Mouse (Mus musculus): ENCODE results near the gene Klhdc10. TPM values are rescaled to one million over a fixed set of nuclear protein-coding genes. Genes with fewer than 3 reads are reported as not detected.

The Klhdc10 gene
- total RNA-seq, 2 experiments from 2014 or later, result 15.9 to 23.1 TPM

DNA sequence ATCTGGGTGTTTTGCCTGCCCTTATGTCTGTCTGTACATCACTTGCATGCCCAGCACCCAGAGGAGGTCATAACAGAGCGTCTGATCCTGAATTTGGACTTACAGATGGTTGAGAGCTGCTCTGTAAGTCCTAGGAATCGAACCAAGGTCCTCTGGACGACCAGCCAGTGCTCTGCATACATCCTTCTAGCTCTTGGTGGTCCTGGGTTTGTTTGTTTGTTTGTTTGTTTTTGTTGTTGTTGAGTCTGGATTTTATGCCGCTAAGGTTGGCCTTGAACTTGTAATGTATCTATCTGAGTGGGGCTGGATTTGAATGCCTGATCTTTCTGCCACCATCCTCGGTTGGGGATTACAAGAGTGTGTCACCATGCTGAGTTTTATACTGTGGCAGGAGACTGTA, 1.5 kb upstream of the Klhdc10 start:
- no peak for ATAC-seq (replicated peaks; ENCODE audit: low FRiP score, poor library complexity, severe bottlenecking)

DNA sequence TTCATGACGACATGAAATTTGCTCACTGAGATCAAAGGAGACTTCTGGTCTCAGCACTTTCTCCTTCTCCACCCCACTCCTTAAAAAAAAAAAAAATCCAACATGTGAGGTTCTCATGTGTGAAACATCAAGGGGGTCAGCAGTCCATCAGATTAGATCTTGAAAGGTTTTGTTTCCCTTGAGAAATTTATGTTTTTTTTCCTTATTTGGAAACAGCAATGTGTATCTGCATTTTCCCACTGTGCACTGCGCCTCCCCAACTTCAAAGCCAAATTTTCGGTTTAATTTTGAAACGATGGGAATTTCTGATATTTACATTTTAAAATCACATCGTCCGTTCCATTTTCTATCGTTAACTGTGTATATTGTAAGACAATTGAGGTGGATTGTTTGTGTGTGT, 952 bp upstream of the Klhdc10 start:
- no peak for ATAC-seq (replicated peaks; ENCODE audit: low FRiP score, poor library complexity, severe bottlenecking)

DNA sequence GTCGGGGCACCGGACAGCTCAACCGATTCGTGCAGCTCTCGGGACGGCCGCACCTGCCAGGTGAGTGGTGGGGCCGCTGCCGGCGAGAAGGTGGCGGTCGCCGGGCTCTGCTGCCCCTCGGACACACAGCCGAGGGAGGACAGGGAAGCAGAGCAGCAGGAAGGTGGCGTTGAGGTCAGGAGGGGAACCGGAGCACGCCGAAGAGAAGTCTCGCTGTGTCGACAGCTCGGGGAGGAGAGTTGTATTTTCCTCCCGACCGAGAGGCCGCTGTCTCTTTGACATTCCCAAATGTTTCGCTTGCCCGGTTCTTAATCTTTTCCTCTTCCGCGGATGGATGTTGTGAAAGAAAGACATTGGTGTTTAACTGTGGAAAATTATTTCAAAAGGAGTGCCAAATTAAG, 423 bp downstream of the Klhdc10 start:
- ATAC-seq (replicated peaks; ENCODE audit: low FRiP score, poor library complexity, severe bottlenecking), result peak; percentile 60

DNA sequence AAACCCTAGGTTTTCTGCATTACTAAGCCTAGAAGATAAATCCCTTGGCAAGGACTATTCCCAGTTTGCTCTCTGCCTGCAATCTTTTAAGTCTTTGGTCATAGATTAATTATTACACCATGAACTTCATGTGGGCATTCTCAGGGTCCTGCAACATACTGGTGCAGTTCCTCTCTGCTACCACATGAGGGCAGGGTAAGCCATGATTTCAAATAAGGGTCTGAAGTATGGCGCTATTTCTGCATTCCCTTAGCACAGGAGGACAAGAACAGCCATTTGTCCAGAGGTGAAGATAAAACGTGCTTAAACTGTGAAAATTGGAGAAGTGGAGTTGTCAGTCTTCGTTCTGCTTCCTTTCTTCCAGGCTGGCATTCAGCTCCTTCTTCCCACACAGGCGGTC, 1.8 kb downstream of the Klhdc10 start:
- ATAC-seq (replicated peaks; ENCODE audit: low FRiP score, poor library complexity, severe bottlenecking), result peak; percentile 62

DNA sequence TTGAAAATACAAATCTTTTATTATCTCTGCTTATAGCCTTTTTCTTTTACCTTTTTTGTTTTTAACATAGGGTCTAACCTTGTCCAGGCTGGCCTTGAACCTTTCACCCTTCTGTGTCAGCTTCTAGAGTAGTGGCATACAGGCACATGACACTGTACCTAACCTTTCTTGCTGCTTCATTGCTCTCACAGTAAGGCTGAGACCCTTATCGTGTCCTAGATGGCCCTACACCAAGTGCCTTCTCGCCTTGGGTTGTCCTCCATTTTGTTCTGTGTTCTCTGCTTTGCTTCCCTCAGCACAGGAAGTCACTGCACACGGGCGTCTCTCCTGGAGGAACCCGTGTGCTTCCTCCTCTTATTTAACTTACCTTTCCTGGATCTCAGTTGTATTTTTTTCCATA, 3.0 kb downstream of the Klhdc10 start:
- ATAC-seq (replicated peaks; ENCODE audit: low FRiP score, poor library complexity, severe bottlenecking), result no peak

DNA sequence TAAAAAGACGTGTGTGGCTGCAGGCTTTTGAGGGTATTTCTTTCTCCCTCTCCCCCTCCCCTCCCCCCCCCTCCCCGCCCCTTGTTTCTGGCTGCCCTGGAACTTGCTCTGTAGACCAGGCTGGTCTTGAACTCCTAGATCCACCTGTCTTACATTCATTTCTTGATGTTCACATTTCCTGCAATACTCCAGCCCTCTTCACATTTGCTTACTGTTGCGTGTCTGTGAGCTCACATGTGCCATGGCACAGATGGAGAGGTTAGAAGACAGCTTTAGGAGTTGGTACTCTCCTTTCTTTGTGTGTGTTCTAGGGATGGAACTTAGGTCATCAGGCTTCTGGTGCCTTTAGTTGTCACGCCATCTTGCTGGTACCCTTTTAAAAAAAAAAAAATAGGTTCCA, 6.6 kb downstream of the Klhdc10 start:
- no peak for ATAC-seq (replicated peaks; ENCODE audit: low FRiP score, poor library complexity, severe bottlenecking)

DNA sequence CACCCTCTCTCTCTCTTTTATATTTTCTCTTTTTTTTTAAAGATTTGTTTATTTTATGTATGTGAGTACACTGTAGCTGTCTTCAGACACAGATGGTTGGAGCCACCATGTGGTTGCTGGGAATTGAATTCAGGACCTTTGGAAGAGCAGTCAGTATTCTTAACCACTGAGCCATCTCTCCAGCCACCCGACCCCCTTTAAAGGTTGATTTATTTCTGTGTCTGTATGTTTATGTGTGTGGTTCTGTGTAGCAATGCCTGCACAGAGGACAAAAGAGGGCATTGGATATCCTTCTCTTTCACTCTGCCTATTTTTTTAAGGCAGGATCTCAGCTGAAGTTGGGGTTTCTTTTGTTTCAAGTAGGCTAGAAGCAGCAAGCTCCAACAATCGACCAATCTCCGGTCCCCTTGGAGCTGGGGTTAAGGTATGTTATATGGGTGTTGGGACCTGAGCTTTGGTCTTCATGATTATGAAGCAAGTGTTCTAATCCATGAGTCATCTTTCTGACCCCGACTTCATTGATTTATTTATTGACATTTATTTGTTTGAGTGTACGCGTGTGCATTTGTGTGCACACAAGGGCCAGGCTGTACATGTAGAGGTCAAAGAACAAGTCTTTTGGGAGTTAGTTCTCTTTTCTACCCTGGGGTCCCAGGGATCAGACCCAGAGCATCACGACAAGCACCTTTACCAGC, 7.9 kb downstream of the Klhdc10 start:
- ATAC-seq (replicated peaks; ENCODE audit: low FRiP score, poor library complexity, severe bottlenecking), result no peak

DNA sequence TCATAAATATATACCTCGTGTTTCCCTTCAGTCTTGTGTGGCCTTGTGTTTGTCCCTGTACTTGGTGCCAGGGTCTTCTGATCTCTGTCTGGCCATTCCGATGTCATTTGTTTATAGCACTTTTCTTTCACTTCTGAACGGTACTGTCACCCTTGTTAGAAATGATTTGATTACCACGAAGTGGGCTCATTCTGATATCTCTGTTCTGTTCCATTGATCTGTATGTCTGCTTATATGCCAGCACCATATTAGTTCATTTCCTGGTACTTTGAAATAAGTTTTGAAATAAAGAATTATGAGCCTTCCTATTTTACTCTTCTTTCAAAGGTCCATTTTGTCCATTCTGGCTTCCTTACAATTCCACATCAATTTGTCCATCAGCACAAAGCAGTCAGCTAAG, 9.6 kb downstream of the Klhdc10 start:
- ATAC-seq (replicated peaks; ENCODE audit: low FRiP score, poor library complexity, severe bottlenecking), result no peak

DNA sequence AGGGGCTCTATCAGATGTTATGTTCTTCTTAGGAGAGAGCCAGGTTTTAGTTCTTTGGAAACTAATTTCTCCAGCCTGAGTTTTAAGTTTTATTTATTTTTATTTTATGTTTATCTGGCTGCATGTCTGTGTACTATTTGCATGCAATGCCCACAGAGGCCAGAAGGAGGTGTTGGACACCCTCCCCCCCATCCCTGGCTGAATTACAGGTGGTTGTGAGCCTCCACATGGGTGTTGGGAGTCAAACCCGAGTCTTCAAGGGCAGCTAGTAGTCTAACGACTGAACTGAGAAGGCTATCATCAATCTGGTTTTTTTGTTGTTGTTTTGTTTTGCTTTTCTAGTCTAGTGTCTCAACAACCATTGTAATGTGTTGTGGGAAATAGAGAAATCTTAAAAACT, 14.5 kb downstream of the Klhdc10 start:
- ATAC-seq (replicated peaks; ENCODE audit: low FRiP score, poor library complexity, severe bottlenecking), result no peak

DNA sequence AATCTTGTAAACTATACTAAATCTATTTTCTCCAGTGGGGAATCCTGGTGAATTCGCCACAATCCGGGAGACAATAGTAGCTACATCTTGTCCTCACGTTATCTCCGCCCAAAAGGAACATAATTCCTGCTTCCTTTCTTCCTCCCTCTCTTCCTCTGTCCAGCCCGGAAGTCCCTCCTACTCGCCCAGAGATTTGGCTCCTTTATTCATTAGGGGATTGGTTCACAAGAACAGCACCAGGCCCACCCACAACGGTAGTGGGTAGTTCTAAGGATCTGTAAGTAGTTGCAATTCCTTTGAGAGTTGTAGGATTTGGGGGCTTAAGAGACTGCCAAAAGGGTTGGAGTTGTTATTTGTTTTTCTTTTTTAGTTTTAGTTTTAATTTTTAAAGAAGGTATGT, 15.1 kb downstream of the Klhdc10 start:
- ATAC-seq (replicated peaks; ENCODE audit: low FRiP score, poor library complexity, severe bottlenecking), result no peak

DNA sequence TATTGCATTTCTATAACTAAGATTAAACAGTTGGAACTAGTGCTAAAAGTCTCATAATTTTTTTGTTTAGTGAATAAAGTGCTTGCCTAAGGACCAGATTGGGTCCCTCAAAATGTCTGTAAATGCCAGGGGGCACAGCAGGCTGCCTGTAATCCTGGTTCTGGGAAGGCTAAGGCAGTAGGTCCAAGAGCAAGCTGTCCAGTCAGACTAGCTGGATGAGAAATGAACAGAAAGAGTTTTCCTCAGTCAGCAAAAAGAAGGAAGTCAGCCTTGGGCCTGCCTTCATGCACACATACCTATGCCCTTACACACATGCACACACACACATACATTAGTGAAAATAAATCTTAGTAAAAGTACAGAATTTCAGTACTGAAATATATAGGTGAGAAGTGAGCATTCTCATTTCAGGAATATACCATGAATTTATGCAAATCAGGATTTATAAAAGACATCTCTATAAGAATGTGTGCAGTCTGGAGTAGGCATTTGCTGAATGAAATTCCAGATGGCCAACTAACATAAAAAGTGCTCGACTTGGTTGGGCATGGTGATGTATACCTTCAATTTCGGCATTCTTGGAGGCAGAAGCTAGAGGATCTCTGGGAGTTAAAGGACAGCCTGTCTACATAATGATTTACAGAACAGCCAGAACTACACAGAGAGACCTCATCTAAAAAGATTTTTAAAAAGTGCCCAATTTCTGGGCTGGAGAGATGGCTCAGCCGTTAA, 31.0 kb downstream of the Klhdc10 start:
- no peak for ATAC-seq (replicated peaks; ENCODE audit: low FRiP score, poor library complexity, severe bottlenecking)

DNA sequence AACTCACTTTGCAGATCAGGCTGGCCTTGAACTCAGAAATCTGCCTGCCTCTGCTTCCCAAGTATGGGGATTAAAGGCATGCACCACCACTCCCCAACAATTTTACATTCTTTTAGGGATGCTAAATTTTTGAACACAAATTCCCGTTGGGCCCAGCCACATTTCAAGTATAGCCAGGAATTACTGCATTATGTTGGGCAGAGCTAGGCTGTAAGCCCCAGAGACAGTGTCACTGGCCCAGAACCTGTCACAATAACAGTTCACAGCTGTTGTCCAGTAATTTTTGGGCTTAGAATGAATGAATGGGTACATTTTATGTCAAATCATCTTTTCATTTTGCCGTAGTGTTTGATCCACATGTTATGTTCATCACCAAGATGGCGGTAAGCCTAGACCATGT, 34.8 kb downstream of the Klhdc10 start:
- ATAC-seq (replicated peaks; ENCODE audit: low FRiP score, poor library complexity, severe bottlenecking), result no peak

DNA sequence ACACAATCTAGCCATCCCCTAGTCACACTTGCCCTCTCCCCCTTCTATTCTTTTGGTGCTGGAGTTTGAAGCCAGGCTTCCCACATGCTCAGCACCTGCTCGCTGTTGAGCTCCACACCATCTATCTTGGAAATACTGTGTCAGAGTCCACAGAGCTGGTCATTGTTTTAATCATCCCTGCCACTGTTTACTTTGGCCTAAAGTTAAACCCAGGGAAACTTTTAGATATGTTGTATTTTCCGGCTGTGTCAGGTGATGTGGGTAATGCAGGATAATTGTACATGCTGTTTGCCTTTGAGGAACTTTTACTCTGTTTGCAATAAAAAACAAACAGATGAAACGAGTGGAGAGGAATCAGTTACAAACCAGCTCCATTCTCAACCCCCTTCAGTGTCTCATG, 35.4 kb downstream of the Klhdc10 start:
- ATAC-seq (replicated peaks; ENCODE audit: low FRiP score, poor library complexity, severe bottlenecking), result no peak

DNA sequence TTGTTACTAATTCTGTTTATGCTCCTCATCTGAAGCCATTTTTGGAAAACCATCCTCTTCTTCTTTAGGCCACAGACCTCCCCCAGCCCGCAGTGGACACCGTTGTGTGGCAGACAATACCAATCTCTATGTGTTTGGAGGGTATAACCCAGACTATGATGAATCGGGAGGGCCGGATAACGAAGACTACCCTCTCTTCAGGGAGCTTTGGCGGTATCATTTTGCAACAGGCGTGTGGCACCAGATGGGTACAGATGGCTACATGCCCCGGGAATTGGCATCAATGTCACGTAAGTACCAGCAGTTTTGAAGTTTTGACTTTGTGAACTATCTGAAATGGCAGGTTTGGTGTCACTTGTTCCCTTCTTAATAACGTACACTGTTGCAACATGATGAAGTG, 37.9 kb downstream of the Klhdc10 start:
- no peak for ATAC-seq (replicated peaks; ENCODE audit: low FRiP score, poor library complexity, severe bottlenecking)

DNA sequence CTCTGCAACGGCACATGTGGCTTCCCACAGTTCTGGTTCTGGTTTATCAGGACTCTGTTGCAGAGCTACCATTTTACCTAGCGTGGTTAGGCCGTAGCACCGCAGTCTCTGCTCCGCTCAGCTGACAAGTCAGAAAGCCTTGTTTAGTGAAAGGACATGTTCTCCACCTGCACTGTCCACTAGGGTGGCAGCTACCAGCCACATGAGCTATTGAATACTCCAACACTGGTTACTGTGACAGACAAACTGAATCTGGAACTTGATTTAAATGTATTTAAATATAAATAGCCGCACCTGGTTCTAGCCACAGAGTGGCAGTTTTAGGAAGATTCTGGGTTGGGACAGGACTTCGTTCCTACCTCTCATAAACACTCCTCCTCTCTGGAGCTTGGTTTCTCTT, 55.3 kb downstream of the Klhdc10 start:
- ATAC-seq (replicated peaks; ENCODE audit: low FRiP score, poor library complexity, severe bottlenecking), result no peak

DNA sequence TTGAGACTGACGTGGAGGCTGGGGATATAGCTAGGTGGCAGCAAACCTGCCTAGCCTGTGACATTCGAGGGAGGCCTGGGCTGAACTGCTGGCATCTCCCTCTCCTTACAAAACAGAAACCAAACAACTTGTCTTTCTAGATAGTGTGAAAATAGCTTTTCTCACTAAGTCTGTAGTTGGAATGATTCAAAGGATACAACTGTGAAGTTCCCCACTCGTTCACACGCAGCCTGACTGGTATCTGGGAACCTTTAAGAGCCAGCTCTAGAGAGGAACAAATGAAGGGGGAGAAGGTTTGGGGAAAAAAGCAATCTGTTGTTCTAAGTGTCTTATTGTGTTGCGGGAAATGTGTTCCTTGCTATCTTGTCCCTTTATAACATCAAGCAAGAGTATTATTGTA, 57.0 kb downstream of the Klhdc10 start:
- no peak for ATAC-seq (replicated peaks; ENCODE audit: low FRiP score, poor library complexity, severe bottlenecking)

DNA sequence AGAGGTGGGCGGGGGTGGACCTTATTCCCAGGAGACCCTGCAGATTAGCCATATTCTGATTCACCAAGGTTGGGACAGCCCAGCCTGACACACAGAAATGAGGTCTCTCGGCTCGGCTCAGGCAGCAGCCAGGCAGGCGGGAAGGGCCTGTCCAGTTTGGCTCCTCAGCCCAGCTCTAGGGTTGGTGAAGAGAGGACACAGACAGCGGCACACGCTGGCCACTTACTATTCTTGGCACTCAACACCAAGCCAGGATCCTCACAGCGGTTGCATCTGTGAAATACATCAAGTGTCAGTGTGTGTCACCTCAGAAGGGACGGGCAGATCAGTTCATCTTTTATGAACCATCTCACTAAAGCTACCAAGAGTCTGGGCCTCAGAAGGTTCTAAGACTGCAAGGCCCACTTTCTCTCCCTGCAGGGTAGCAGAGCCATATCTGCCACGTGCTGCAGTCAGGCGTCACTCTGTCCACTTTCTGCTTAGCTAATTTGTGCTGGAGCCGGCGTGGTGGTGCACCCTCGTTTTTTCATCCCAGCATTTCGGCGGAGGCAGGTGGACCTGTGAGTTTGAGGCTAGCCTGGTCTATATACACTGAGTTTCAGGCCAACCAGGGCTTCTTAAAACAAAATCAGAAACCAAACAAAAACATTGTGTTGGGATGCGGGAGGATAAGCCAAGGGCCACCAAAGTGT, 57.5 kb downstream of the Klhdc10 start:
- ATAC-seq (replicated peaks; ENCODE audit: low FRiP score, poor library complexity, severe bottlenecking), result no peak

DNA sequence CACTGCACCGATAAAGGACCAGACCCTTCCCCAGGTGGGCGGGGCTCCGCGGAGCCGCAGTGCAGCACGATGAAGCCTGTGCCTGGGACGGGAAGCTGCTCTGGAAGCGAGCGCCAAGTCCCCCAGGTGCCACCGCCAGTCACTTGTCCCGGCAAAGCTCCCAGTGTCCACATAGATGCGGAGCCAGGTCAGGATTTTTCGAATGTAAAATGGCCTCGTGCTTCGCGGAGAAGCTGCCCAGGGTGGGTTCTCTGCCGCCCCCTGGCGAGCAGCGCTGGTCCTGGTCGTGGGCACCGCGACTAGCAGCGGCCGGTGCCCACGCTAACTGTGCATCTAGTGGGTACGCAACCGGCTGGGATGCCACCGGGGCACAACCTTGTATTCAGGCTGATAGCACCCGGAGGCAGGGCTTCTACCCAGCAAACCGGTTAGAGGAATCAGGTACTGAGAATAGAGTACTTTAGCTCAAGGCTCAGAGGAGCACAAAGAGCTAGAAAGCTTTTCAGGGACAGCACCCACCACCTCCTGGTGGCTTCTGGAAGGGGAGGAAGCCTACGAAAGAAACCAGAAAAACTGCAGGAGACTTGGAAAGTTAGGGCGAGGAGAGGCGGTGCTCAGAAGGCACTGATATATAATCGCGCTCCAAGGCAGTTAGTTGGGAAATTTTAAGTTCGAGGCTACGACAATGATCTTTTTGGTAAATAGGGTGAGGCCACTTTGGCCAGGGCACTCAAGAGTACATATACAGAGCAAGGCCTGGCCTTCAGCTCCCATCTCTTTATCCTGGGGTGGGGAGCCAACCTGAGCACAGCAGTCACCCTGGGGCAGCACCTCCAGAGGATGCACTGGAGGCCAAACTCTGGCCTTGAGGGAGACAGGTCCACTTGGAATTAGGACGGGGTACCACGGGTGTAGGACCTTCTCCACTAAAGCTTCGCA, 58.4 kb downstream of the Klhdc10 start:
- peak; percentile 70 for ATAC-seq (replicated peaks; ENCODE audit: low FRiP score, poor library complexity, severe bottlenecking)

DNA sequence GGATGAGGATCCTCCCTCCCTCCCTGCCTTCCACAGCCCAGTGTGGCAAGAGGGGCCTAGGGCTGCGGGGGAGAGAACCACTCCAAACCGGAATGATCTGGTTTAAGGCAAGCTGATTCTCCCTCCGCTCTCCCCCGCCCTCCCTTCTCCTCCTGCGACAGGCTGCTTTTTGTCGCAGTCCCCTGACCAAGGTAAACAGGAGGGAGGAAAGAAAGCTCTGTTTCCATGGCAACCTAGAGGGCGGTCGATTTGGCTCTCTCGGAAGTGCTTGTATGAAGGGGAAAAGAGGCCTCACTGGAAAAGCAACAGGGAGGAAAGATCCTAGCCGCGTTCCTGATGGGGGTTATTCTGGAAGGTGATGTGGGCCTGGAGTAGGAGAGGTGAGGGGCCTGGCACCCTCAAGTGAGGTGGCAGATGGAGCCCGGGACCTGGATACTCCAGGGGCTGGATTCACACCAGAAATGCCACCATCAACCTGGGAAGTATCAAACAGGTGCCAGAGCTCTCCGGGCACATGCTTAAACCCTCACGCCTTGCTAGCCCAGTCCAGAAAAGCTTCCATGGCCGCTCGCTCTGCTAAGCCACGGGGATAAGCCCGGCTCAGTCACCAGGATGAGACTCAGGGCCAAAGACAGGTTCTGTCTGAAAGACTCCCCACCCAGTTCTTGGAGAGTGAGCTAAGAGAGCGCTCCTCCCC, 59.2 kb downstream of the Klhdc10 start:
- no peak for ATAC-seq (replicated peaks; ENCODE audit: low FRiP score, poor library complexity, severe bottlenecking)
